Mouse (Mus musculus) forebrain, embryonic 16.5 days (tissue): ENCODE data around the gene Gm19345. TPM values are rescaled to one million over a fixed set of nuclear protein-coding genes. Genes with fewer than 3 reads are reported as not detected.

Experiments
- ATAC-seq: fragments of 200-750 bp; cut with Nextera tagmentation; 2 replicates; pipeline ENCODE4 v1.8.0; 2017; ENCODE audit warnings: mild to moderate bottlenecking, moderate library complexity
- H3K27ac ChIP-seq: fragments of 300-500 bp; sonication (generic); 2 replicates; pipeline ENCODE4 v1.5.1; 2014; ENCODE audit warnings: low read length, control low read depth
- H3K27me3 ChIP-seq: fragments of 300-500 bp; sonication (generic); replicated peaks from 2 replicates; pipeline ENCODE4 v1.6.1; 2014; ENCODE audit warnings: low read length; ENCODE audit not compliant: control insufficient read depth, insufficient read depth
- H3K36me3 ChIP-seq: fragments of 300-500 bp; sonication (generic); 2 replicates; pipeline ENCODE4 v1.6.1; 2014; ENCODE audit not compliant: control insufficient read depth, insufficient read depth
- H3K4me1 ChIP-seq: fragments of 300-500 bp; sonication (generic); replicated peaks from 2 replicates; pipeline ENCODE4 v1.6.1; 2014; ENCODE audit warnings: low read length; ENCODE audit not compliant: control insufficient read depth, insufficient read depth
- H3K4me2 ChIP-seq: fragments of 300-500 bp; sonication (generic); 2 replicates; pipeline ENCODE4 v1.6.1; 2014; ENCODE audit warnings: mild to moderate bottlenecking, low read length, control low read depth
- H3K4me3 ChIP-seq: fragments of 300-500 bp; sonication (generic); replicated peaks from 2 replicates; pipeline ENCODE4 v1.5.1; 2014; ENCODE audit warnings: mild to moderate bottlenecking, low read length, control low read depth
- H3K9ac ChIP-seq: fragments of 300-500 bp; sonication (generic); replicated peaks from 2 replicates; pipeline ENCODE4 v1.6.1; 2014; ENCODE audit warnings: low read depth, low read length, control low read depth
- H3K9me3 ChIP-seq: fragments of 300-500 bp; sonication (generic); 2 replicates; pipeline ENCODE4 v1.6.1; 2016; ENCODE audit warnings: low read length; ENCODE audit not compliant: control insufficient read depth
- WGBS: fragments of 180-500 bp; shearing (Covaris S2); extraction: QIAGEN DNeasy Blood & Tissue Kit; methylation state at CpG from one replicate; pipeline ENCODE4 v1.1.7; 2014; 5-methylcytosine and 5-hydroxymethylcytosine counted together
- polyA plus RNA-seq: library from polyadenylated mRNA; unstranded; fragments of >200 nt; fragmentation: Nextera tagmentation; extraction: Ambion mirVana; gene quantifications from 2 replicates; pipeline ENCODE4 v1.2.1, GENCODE M21; 2015

Gm19345 gene
- polyA plus RNA-seq, 1 experiment from 2014 or later: 11.8 TPM

- Histone ChIP-seq H3K4me2 (peak overlapping the region; percentile 69), H3K27me3 (peaks cover 25% of the 10 kb centered on the region), H3K9ac (peak overlapping the region; percentile 56), H3K36me3 (no peaks in the 10 kb centered on the region), H3K4me1 (peaks cover 16% of the 10 kb centered on the region), H3K4me3 (peak overlapping the region; percentile 47), H3K9me3 (peaks cover 2% of the 10 kb centered on the region; the same call in 1 of the 2 replicates), H3K27ac (no peak overlapping the region)
- WGBS: under 1% methylated on average over 28 of the region's 28 CpGs
- ATAC-seq: peak; percentile 56
Measured at GRCm38 (mm10) chr7:19816224-19816771, 35.5 kb upstream of the Gm19345 start.

DNA sequence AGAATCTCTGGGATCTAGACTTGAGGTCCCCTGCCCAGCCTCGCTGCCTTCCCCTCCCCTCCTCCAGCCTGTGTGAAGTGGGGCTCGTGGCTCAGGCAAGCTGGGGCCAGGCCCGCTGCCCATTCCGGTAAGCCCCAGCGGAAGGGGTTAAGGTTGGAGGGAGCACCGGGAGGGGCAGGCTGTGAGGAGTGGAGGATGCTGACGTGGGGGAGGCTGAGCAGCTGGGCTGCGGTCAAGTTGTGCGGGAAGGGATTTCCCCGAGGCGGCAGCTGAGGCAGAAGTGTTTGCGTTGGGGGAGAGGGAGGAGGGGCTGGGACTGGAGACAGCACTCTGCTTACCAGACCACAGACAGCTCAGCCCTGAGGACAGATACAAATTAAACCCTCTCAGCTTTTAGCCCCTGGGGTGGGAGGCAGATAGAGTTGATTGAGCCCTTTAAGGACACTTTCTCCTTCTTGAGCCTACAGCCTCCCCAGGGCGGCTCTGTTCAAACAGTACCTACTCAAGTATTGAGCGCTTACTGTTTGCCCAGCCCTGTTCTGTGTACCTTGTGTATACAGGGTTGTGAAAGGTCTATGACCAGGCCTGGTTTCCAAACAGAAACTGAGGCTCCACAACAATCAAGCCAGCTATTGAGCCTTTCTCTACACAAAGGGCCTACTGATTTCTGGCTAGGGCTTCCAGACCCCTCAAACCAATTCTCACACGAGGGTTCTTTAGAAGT lies 34.3 kb upstream of the Gm19345 start:
- Histone ChIP-seq H3K36me3 (no peaks in the 10 kb centered on the region), H3K4me1 (peaks cover 20% of the 10 kb centered on the region), H3K9me3 (peaks cover 2% of the 10 kb centered on the region; the same call in 1 of the 2 replicates), H3K27ac (no peak overlapping the region), H3K27me3 (peaks cover 26% of the 10 kb centered on the region), H3K4me2 (peak overlapping the region; percentile 28), H3K9ac (no peak overlapping the region; the same call in 1 of the 2 replicates), H3K4me3 (no peak overlapping the region)
- 8% methylated on average over 15 of the region's 15 CpGs for WGBS
- peak; percentile 15; the same call in 1 of the 2 replicates for ATAC-seq

- peaks cover 22% of the 10 kb centered on the region for H3K4me1 ChIP-seq
- no peaks in the 10 kb centered on the region for H3K36me3 ChIP-seq
- H3K9ac ChIP-seq: no peak overlapping the region
- H3K27ac ChIP-seq: no peak overlapping the region
- peaks cover 28% of the 10 kb centered on the region for H3K27me3 ChIP-seq
- ATAC-seq: no peak
- H3K4me2 ChIP-seq: no peak overlapping the region
- no peak overlapping the region for H3K4me3 ChIP-seq
- WGBS: 83% methylated on average over 5 of the region's 5 CpGs
- H3K9me3 ChIP-seq: peaks cover 2% of the 10 kb centered on the region; the same call in 1 of the 2 replicates
Measured at GRCm38 (mm10) chr7:19818440-19818839, 33.4 kb upstream of the Gm19345 start.

DNA sequence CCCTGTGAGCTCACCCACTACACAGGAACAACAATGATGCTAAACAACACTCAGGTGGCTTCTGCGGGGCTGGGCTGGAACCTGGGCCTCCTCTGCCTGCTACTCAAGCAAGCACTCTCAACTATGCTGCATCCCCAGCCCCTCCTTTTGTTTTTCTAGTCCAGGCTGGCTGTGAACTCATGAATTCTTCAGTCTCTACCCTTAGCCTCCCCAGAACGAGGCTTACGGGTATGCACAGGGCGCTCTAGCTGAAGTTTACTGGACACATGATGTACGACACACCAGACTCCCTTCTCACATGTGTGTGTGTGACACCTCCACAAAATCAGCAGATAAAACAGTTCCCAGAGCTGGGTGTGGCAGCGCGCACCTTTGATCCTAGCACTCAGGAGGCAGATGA lies 32.9 kb upstream of the Gm19345 start:
- Histone ChIP-seq H3K27ac (no peak overlapping the region), H3K27me3 (peaks cover 33% of the 10 kb centered on the region), H3K9ac (no peak overlapping the region), H3K4me1 (peaks cover 22% of the 10 kb centered on the region), H3K9me3 (peaks cover 2% of the 10 kb centered on the region; the same call in 1 of the 2 replicates), H3K4me2 (no peak overlapping the region), H3K36me3 (no peaks in the 10 kb centered on the region), H3K4me3 (no peak overlapping the region)
- no peak for ATAC-seq
- 84% methylated on average over 7 of the region's 7 CpGs for WGBS

DNA sequence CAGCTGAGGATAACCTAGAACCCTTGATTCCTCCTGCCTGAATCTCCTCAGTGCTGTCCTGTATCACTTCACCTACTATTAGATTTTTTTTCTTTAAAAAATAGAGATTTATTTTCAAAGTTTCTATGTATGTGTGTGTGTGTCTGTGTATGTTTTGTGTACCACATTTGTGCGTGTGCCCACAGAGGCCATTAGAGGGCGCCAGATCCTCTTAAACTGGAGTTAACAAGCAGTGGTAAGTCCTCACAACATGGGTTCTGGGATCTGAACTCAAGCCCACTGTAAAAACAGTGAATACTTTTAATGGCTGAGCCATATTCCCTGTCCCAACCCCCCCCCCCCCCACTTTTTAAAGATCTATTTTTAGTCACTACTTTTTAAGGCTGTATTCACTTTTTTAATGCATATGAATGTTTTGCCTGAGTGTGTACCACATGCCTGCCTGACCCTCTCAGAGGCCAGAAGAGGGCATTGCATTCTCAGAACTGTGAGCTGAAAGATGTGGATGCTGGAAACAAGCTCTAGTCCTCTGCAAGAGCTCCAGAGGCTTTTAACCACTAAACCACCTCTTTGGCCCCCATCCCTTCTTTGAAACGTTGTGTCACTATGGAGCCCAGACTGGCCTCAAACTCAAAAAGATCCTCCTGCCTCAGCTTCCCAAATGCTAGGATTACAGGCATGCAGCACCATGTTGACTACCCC lies 31.3 kb upstream of the Gm19345 start:
- WGBS: 77% methylated on average over 3 of the region's 3 CpGs
- Histone ChIP-seq H3K9ac (no peak overlapping the region), H3K4me3 (no peak overlapping the region), H3K4me2 (no peak overlapping the region), H3K4me1 (peaks cover 22% of the 10 kb centered on the region), H3K36me3 (no peaks in the 10 kb centered on the region), H3K27ac (no peak overlapping the region), H3K27me3 (peaks cover 36% of the 10 kb centered on the region), H3K9me3 (peaks cover 2% of the 10 kb centered on the region; the same call in 1 of the 2 replicates)
- no peak for ATAC-seq

DNA sequence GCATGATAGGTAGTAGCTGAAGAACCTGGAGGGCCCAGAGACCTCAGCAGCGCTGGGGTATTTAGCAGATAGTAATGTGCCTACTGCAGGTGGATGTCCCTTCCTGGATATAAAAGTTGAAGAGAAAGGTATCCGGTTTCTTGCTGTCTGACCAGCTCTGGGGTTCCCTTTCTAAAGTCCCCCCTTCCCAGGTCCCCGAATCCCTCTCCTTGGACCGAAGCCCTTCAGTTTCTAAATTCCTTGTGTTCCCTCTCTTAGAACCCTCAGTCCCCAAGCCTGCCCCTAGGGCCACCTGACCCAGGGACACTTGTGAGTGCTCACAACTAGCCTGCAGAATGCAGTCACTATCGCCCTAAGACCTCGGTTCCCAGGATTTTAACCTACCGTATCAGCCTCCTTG lies 30.2 kb upstream of the Gm19345 start:
- Histone ChIP-seq H3K4me2 (no peak overlapping the region), H3K9ac (no peak overlapping the region), H3K9me3 (peaks cover 2% of the 10 kb centered on the region; the same call in 1 of the 2 replicates), H3K27ac (no peak overlapping the region), H3K4me1 (peaks cover 12% of the 10 kb centered on the region), H3K4me3 (no peak overlapping the region), H3K27me3 (peaks cover 32% of the 10 kb centered on the region), H3K36me3 (no peaks in the 10 kb centered on the region)
- WGBS: 62% methylated on average over 7 of the region's 7 CpGs
- ATAC-seq: no peak

GRCm38 (mm10) chr7:19822193-19822592 lies 29.6 kb upstream of the Gm19345 start:
- peak overlapping the region; percentile 35 for H3K4me2 ChIP-seq
- 4% methylated on average over 20 of the region's 20 CpGs for WGBS
- peaks cover 9% of the 10 kb centered on the region for H3K4me1 ChIP-seq
- no peaks in the 10 kb centered on the region for H3K36me3 ChIP-seq
- 0 out of 2 replicates have a peak overlapping the region, but pooled peaks have one; percentile 7 for H3K9ac ChIP-seq
- no peak overlapping the region for H3K4me3 ChIP-seq
- peaks cover 2% of the 10 kb centered on the region; the same call in 1 of the 2 replicates for H3K9me3 ChIP-seq
- peaks cover 28% of the 10 kb centered on the region for H3K27me3 ChIP-seq
- no peak for ATAC-seq
- H3K27ac ChIP-seq: no peak overlapping the region

DNA sequence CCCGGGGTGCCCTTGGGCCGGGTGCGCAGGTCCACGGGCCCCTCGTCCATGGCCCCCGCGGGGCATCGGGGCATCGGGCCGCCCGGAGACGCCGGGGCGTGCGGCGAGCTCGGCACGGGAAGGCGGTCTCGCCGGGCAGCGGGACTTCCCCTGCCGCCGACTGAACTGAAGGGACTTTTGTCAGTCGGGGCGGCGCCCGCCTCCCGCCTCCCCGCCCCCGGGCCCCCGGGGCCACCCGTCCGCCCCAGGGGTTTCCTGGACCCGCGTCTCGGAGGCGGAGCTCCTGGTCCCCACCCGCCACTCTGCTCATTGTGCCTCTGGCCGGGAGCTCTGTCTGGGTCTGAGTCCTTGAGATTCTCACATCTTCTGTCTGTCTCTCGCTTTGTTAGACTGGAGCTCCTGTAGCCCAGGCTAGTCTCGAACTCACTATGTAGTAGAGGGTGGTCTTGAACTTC lies 29.2 kb upstream of the Gm19345 start, which contains the start of gene Bcl3:
TSS of gene Bcl3 (minus strand) at position 167 of the 455 bp plus-strand sequence.
- Histone ChIP-seq H3K4me2 (peak within 1 kb of the TSS; percentile 35), H3K4me1 (peaks cover 6% of the 10 kb centered on the region), H3K36me3 (no peaks in the 10 kb centered on the region), H3K27ac (no peak within 1 kb of the TSS), H3K27me3 (peaks cover 28% of the 10 kb centered on the region), H3K4me3 (peak within 1 kb of the TSS; percentile 20), H3K9ac (0 out of 2 replicates have a peak within 1 kb of the TSS, but pooled peaks have one; percentile 7), H3K9me3 (peaks cover 2% of the 10 kb centered on the region; the same call in 1 of the 2 replicates)
- under 1% methylated on average over 37 of the region's 42 CpGs for WGBS
- no peak for ATAC-seq
